Mouse (Mus musculus) midbrain, embryonic 11.5 days (tissue): ENCODE data around the gene Gramd1b. TPM values are rescaled to one million over a fixed set of nuclear protein-coding genes. Genes with fewer than 3 reads are reported as not detected.

Source experiments
- ATAC-seq: fragments of 200-750 bp; cut with Nextera tagmentation; 2 replicates; pipeline ENCODE4 v1.8.0; 2017; ENCODE audit warnings: moderate TSS enrichment, moderate library complexity; ENCODE audit not compliant: low FRiP score
- DNase-seq: peaks from one replicate; pipeline ENCODE4 v3.0.0; 2015; ENCODE audit warnings: low spot score; ENCODE audit errors: missing footprints
- H3K27ac ChIP-seq: fragments of 300-500 bp; sonication (generic); 2 replicates; pipeline ENCODE4 v1.5.1; 2014; ENCODE audit warnings: low read depth, low read length
- H3K27me3 ChIP-seq: fragments of 300-500 bp; sonication (generic); 2 replicates; pipeline ENCODE4 v1.6.1; 2014; ENCODE audit warnings: mild to moderate bottlenecking, low read length, moderate library complexity, mixed read lengths; ENCODE audit not compliant: control insufficient read depth, insufficient read depth
- H3K36me3 ChIP-seq: fragments of 300-500 bp; sonication (generic); 2 replicates; pipeline ENCODE4 v1.6.1; 2014; ENCODE audit warnings: mild to moderate bottlenecking, low read length, moderate library complexity, mixed read lengths; ENCODE audit not compliant: control insufficient read depth, insufficient read depth
- H3K4me1 ChIP-seq: fragments of 300-500 bp; sonication (generic); 2 replicates; pipeline ENCODE4 v1.6.1; 2014; ENCODE audit warnings: low read length; ENCODE audit not compliant: control insufficient read depth, insufficient read depth
- H3K4me2 ChIP-seq: fragments of 300-500 bp; sonication (generic); 2 replicates; pipeline ENCODE4 v1.6.1; 2014; ENCODE audit warnings: mild to moderate bottlenecking, moderate library complexity
- H3K4me3 ChIP-seq: fragments of 300-500 bp; sonication (generic); 2 replicates; pipeline ENCODE4 v1.5.1; 2014; ENCODE audit warnings: low read depth, low read length
- H3K9ac ChIP-seq: fragments of 300-500 bp; sonication (generic); 2 replicates; pipeline ENCODE4 v1.6.1; 2014; ENCODE audit warnings: low read length
- H3K9me3 ChIP-seq: fragments of 300-500 bp; sonication (generic); 2 replicates; pipeline ENCODE4 v1.6.1; 2016; ENCODE audit warnings: low read length; ENCODE audit not compliant: control insufficient read depth
- WGBS: fragments of 180-500 bp; shearing (Covaris S2); extraction: QIAGEN DNeasy Blood & Tissue Kit; methylation state at CpG from one replicate; pipeline ENCODE4 v1.1.7; 2014; 5-methylcytosine and 5-hydroxymethylcytosine counted together
- polyA plus RNA-seq: library from polyadenylated mRNA; unstranded; fragments of >200 nt; fragmentation: Nextera tagmentation; extraction: Ambion mirVana; gene quantifications from 2 replicates; pipeline ENCODE4 v1.2.1, GENCODE M21; 2014

Gramd1b gene
- polyA plus RNA-seq, 1 experiment from 2014 or later: 2.5 TPM

DNA sequence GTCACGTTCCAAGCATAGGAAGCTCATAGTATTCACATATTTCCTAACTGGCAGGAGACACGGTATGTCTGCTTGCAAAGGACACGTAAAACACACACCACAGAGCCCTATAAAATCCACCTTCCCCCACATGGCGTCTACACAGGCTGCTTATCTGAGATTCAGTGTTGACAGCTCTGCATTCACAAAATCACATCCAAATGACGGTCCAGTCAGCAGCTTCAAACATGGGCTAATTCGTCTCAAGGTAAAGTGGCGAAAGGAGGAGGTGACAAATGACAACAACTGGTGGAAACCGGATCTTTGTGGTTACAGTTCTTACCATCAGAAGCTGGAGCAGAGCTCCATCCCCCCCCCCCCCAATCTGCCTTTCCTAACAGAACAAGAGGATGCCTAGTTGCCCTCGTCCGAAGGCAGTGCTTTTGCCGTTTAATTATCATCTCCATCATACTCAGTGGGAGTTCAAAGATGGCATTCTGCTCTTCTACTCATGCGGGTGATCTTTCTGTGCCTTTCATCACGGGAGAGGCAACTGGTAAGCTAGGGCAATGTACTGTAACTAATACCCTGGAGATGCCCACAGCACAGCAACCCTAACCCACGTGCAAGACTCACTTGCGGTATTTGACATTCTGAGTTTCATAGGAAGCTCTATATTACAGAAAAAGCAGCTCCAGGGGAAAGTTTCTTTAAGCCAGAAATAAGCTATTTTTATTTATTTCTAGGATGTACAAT lies 61.6 kb downstream of the Gramd1b start:
- no peak overlapping the region for H3K27ac ChIP-seq
- ATAC-seq (no peak), DNase-seq (peak; percentile 75)
- 77% methylated on average over 15 of the region's 15 CpGs for WGBS
- no peaks in the 10 kb centered on the region for H3K27me3 ChIP-seq
- H3K9me3 ChIP-seq: no peaks in the 10 kb centered on the region
- H3K4me2 ChIP-seq: no peak overlapping the region
- no peaks in the 10 kb centered on the region for H3K4me1 ChIP-seq
- H3K4me3 ChIP-seq: no peak overlapping the region
- no peaks in the 10 kb centered on the region for H3K36me3 ChIP-seq
- H3K9ac ChIP-seq: no peak overlapping the region

DNA sequence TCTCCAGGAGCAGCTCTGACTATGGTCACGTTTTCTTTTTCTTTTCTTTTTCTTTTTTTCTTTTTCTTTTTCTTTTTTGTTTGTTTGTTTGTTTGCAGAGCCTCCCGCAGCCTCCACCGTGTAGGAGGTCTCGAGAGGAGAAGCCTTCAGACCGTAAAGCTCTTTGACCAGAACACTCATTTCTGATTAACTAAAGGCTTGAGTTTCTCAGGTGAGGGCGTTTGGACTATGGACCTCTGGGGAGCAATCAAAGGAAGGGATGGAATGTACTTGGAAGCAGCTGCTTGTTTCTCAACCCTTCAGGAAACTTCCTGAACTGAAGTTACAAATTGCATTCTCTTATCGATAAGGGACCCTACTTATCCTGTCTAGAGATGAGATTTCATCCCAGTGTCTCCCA lies 64.4 kb downstream of the Gramd1b start:
- no peak for ATAC-seq
- 79% methylated on average over 7 of the region's 7 CpGs for WGBS
- Histone ChIP-seq H3K27me3 (no peaks in the 10 kb centered on the region), H3K9ac (no peak overlapping the region), H3K4me2 (no peak overlapping the region), H3K9me3 (no peaks in the 10 kb centered on the region), H3K4me3 (no peak overlapping the region), H3K4me1 (no peaks in the 10 kb centered on the region; the same call in 1 of the 2 replicates), H3K27ac (no peak overlapping the region), H3K36me3 (no peaks in the 10 kb centered on the region)
- no peak for DNase-seq

DNA sequence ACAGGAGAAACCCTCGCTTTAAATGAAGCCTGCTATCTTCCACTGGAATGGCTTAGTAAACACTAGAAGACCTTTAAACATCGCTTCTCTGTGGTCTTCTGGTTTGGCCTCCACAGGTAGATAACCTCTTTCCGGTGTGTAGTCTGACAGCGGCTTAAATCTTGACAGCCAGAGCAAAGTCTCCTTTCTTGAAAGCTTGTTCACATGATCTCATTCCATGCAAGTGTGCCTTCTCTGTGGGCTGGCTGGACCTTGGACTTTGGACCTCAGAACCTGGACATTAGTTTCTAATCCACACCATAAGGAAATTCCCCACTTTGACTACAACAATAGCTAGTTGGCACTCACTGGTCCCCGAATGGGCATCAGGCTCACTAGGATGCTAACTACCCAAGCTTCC lies 65.6 kb downstream of the Gramd1b start:
- 90% methylated on average over 5 of the region's 5 CpGs for WGBS
- H3K9me3 ChIP-seq: no peaks in the 10 kb centered on the region
- no peaks in the 10 kb centered on the region for H3K36me3 ChIP-seq
- DNase-seq (no peak), ATAC-seq (no peak)
- no peak overlapping the region for H3K4me3 ChIP-seq
- no peak overlapping the region for H3K27ac ChIP-seq
- H3K9ac ChIP-seq: no peak overlapping the region
- no peaks in the 10 kb centered on the region; the same call in 1 of the 2 replicates for H3K4me1 ChIP-seq
- no peaks in the 10 kb centered on the region for H3K27me3 ChIP-seq
- no peak overlapping the region for H3K4me2 ChIP-seq

DNA sequence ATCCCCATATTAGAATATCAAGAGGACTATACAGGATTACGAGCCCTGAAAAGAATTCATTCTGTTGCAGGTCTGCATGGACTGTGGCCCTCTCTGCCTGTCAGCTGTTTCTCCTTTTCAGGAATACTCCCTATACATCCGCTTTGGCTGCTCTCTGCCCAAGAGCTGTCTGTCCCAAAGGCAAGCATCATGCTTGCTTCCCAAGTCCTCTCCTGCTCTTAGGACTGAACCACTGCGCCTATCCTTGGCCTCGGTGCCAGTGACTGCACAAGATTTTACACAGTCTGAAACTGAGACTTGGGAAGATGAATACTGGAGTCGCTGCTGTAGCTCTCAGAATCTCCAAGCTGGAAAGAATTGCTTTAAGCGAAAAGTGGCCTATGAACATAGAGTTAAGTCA lies 68.8 kb downstream of the Gramd1b start:
- H3K27me3 ChIP-seq: no peaks in the 10 kb centered on the region
- no peak overlapping the region for H3K27ac ChIP-seq

DNA sequence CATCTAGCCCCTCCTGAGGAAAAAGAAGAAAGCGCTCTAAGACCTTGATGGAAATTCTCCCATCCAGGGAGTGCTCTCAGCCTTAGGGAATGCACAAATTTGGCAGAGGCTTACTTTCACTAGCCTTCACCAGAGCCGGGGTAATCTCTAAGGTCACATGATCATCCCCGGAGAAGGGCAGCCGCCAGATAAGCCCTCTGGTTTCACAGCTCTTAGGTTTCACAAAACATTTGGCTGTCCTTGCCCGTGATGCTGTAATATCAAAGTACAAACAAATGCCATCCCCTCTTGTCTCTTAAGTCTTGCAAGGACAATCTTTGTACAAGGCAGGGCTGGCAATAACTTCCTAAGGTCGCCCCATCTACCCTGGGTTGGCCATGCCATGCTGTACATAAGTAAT lies 70.4 kb downstream of the Gramd1b start:
- WGBS: 46% methylated on average over 6 of the region's 6 CpGs
- Histone ChIP-seq H3K36me3 (no peaks in the 10 kb centered on the region), H3K27me3 (peaks cover 4% of the 10 kb centered on the region; the same call in 1 of the 2 replicates), H3K27ac (no peak overlapping the region), H3K9ac (no peak overlapping the region), H3K4me2 (no peak overlapping the region), H3K4me3 (no peak overlapping the region), H3K4me1 (peaks cover 7% of the 10 kb centered on the region), H3K9me3 (no peaks in the 10 kb centered on the region)
- DNase-seq (peak; percentile 66), ATAC-seq (no peak)

More for the DNA sequence above, 68.8 kb downstream of the Gramd1b start:
- ATAC-seq (peak; percentile 48; the same call in 1 of the 2 replicates), DNase-seq (peak; percentile 77)
- Histone ChIP-seq H3K9me3 (no peaks in the 10 kb centered on the region), H3K4me2 (no peak overlapping the region), H3K4me3 (no peak overlapping the region), H3K4me1 (no peaks in the 10 kb centered on the region; the same call in 1 of the 2 replicates), H3K9ac (no peak overlapping the region), H3K36me3 (no peaks in the 10 kb centered on the region)
- WGBS: 59% methylated on average over 6 of the region's 6 CpGs

DNA sequence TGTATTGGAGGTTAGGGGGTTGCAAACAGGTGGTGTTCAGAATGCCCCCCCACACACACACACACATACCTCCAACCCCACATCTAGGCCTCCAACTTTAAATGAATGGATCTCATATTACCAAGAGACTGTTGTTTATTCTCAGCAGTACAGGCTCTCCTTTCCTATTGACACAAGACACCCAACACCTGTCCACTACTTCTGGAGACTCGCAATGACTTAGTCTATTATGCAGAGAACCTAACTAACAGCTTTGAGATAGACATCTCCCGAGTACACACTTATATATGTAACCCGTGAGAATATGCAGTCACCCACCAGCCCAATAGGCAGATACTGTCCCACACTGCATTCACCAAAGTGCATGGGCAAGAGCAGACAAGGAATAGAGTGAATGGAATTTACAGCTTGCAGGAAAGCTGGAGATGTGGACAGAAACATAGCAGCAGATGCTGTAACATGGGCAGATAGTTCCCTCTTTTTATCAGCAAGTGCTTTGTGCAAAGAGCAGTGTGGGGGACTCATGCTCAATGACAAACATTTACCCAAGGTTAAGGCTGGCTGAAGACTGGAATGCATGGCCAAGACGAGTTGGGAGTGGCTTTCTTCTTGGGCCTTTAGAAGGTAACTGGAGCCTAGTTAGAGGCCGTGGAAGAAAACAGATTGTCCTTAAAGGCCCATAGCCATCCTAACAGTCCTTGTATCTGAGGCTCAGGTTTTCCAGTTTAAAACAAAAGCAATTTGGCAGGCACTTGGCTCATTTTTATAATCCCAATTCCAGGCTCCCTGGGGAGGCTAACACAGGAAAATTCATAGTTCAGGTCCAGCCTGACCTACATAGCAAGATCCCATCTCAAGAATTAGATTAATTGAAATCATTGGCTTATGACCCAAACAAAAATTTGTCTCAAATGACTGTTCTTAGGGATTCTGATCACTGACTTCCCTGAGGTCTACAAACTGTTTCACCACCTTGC lies 71.6 kb downstream of the Gramd1b start:
- H3K4me1 ChIP-seq: peaks cover 14% of the 10 kb centered on the region
- no peak for ATAC-seq
- DNase-seq: peak; percentile 62
- H3K36me3 ChIP-seq: no peaks in the 10 kb centered on the region
- no peak overlapping the region for H3K4me3 ChIP-seq
- no peak overlapping the region for H3K27ac ChIP-seq
- H3K9ac ChIP-seq: no peak overlapping the region
- no peaks in the 10 kb centered on the region for H3K9me3 ChIP-seq
- H3K27me3 ChIP-seq: peaks cover 8% of the 10 kb centered on the region
- WGBS: 84% methylated on average over 5 of the region's 5 CpGs
- H3K4me2 ChIP-seq: no peak overlapping the region

DNA sequence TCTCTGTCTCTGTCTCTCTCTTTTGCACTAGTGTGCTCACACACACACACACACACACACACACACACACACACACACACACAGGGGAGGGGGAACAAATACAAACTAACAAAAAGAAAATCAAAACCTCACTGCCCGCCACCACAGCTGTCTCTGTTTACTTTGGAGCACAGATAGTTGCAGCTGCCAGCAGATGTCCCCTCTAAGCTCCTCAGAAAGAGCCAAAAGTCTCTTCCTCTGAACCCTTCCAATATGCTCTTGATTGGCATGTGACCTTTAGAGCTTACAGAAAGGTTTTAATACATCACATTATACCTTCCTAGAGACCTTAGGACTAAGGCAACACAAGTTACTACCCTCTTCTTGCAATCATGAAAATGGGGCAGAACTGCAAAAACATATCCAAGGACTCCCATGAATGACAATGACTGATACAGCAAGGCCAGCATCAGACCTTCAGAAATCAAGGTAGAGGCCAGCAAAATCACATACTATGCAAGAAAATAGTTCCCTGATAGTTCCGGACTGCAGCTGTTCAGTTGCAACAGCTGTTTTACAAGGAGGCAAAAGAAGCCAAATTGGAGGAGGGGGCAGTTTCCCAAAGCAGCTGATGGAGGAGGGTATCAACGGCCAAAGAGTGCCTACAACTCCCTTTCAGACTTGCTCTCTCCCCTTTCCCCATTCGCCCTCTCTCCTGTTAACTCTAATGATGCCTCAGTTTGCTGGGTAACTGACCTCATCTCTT lies 72.5 kb downstream of the Gramd1b start:
- H3K4me1 ChIP-seq: peaks cover 14% of the 10 kb centered on the region
- 78% methylated on average over 4 of the region's 4 CpGs for WGBS
- no peaks in the 10 kb centered on the region for H3K9me3 ChIP-seq
- no peaks in the 10 kb centered on the region for H3K36me3 ChIP-seq
- no peak overlapping the region for H3K4me3 ChIP-seq
- no peak overlapping the region for H3K9ac ChIP-seq
- H3K27me3 ChIP-seq: peaks cover 12% of the 10 kb centered on the region
- DNase-seq (peak; percentile 81), ATAC-seq (no peak)
- no peak overlapping the region for H3K4me2 ChIP-seq
- H3K27ac ChIP-seq: no peak overlapping the region

DNA sequence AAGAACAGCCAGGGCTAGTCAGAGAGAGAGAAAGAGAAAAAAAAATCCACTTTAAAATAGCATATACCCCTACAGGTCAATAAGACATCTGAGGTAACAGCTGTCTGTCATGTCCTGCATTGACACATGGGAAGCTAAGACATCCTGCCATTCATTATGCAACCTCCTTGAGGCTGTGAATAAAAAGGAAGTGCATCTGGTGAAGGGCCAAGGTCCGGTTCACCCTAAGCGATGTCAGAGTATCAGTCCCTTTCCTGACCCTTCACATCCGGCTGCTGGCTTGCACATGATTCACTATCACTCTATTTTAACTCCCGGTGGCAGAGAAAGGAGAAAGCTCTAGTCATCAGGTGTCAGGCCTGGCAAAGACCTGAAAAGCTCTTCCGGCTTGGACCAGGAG lies 73.7 kb downstream of the Gramd1b start:
- ATAC-seq (no peak), DNase-seq (peak; percentile 57)
- Histone ChIP-seq H3K27me3 (peaks cover 12% of the 10 kb centered on the region), H3K9me3 (no peaks in the 10 kb centered on the region), H3K4me3 (no peak overlapping the region), H3K36me3 (no peaks in the 10 kb centered on the region), H3K4me1 (peaks cover 14% of the 10 kb centered on the region), H3K9ac (no peak overlapping the region), H3K27ac (no peak overlapping the region), H3K4me2 (no peak overlapping the region)
- WGBS: 78% methylated on average over 5 of the region's 5 CpGs
